In the genomic region with DNA sequence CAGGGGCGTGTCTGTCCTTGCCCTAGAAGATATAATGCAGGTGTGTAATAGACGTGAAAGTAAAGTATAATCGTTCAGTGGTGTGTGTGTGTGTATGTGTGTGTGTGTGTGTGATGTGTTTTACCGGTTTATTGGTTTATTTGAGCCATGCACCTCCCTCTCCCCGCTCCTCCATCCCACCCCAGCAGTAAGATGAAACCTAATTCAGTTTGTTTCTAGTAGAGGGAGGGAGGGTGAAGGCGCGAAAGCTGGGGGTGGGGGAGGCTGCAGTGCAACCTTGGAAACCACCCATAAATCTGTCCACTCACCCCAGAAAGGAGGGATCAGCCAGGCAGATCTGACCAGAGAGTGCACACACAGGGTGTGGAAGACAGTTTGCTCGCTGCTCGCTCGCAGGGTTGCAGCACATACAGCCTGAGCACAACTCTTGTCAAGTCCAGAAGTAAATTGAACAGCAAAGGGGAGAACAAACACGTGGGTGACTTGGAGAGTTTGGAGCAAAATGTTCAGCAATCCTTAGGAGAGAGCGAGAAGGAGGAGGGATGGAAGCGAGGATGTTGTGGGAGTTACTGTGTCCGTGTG, we compare ENCODE assay signal across 8 mouse cellular contexts.
DNase-seq lines count a peak whose midpoint lies in the region; ATAC-seq and TF ChIP-seq lines count a peak whose summit lies in the region.

No protein-coding gene starts in this region.

- TF ChIP-seq EP300 in heart, adult 2 months (IDR thresholded peaks at IDR 0.05; ENCODE audit: insufficient read depth, low read depth, low read length): no peak

- no peak for DNase-seq in heart, embryonic 10.5 days (ENCODE audit: low spot score)
- no peak for DNase-seq in heart, adult 2 months
- peak; percentile 58 for DNase-seq in cerebellum, adult 8-10 months
- peak; percentile 27 for DNase-seq in forelimb bud, embryonic 11.5 days (ENCODE audit: low read depth, low spot score)
- DNase-seq in left cerebral cortex, postnatal 14 days (ENCODE audit: low spot score in 2 of 2): peak; percentile 27 to 39
- DNase-seq in right cerebral cortex, adult 18-20 months: peak; percentile 44
- DNase-seq in c-Kit-positive CD71-positive TER-119-positive erythroid progenitor cells, embryonic 14.5 days (ENCODE audit: low spot score): no peak

- no peak overlapping the region for H3K27ac ChIP-seq in heart, embryonic 10.5 days
- H3K27ac ChIP-seq in heart, adult 2 months: no peak overlapping the region

- H3K27me3 ChIP-seq in heart, embryonic 10.5 days (ENCODE audit: insufficient read depth, poor library complexity, severe bottlenecking): peaks cover 35% of the 10 kb centered on the region
- H3K27me3 ChIP-seq in heart, adult 2 months (ENCODE audit: control insufficient read depth, insufficient read depth, low read length): peaks cover 4% of the 10 kb centered on the region

- no peaks in the 10 kb centered on the region for H3K79me2 ChIP-seq in heart, adult 2 months (replicated peaks; ENCODE audit: control insufficient read depth, insufficient read depth, low read length)

- H3K9me3 ChIP-seq in heart, embryonic 10.5 days: no peaks in the 10 kb centered on the region

- H3K9ac ChIP-seq in heart, adult 2 months (ENCODE audit: low read depth, low read length): no peak overlapping the region

- no peaks in the 10 kb centered on the region for H3K36me3 ChIP-seq in heart, embryonic 10.5 days
- no peaks in the 10 kb centered on the region for H3K36me3 ChIP-seq in heart, adult 2 months (ENCODE audit: control insufficient read depth, insufficient read depth, low read length)

- intact Hi-C loops in heart, adult 2 months (cut with DNase I): no loop called here
- intact Hi-C loops in left cerebral cortex, postnatal 14 days (cut with DNase I): loop anchor here (5.0 kb wide), 2 partner anchors 70 to 75 kb away; no protein-coding TSS in a partner anchor

- H3K4me3 ChIP-seq in heart, embryonic 10.5 days: peak overlapping the region; percentile 69
- no peak overlapping the region for H3K4me3 ChIP-seq in heart, adult 2 months

- no peak for ATAC-seq in erythroblast, adult 5-6 weeks (replicated peaks; ENCODE audit: low FRiP score, poor library complexity, severe bottlenecking)

- H3K4me1 ChIP-seq in heart, embryonic 10.5 days: peaks cover 15% of the 10 kb centered on the region
- H3K4me1 ChIP-seq in heart, adult 2 months (ENCODE audit: control insufficient read depth, insufficient read depth, low read length): no peaks in the 10 kb centered on the region

- no peak for TF ChIP-seq CTCF in heart, adult 2 months (IDR thresholded peaks at IDR 0.05)

- 13% methylated on average over 14 of the region's 14 CpGs for WGBS in heart, embryonic 10.5 days
- 19% methylated on average over 14 of the region's 14 CpGs for whole genome bisulfite sequencing in heart, adult 2 months

- no peak for TF ChIP-seq POLR2A in heart, adult 2 months (IDR thresholded peaks at IDR 0.05; ENCODE audit: insufficient read depth, low read depth, low read length)

Comparison
In these comparisons a context has a peak if more than half of its experiments do, and no peak if none do; other contexts are left out.
1. DNase-seq: peak in cerebellum, adult 8-10 months (single experiment), forelimb bud, embryonic 11.5 days (single experiment), left cerebral cortex, postnatal 14 days (2 of 2) and right cerebral cortex, adult 18-20 months (single experiment); none in heart, embryonic 10.5 days (single experiment), heart, adult 2 months (0 of 2) and c-Kit-positive CD71-positive TER-119-positive erythroid progenitor cells, embryonic 14.5 days (single experiment).